In genomic region chr3:21993961-21994360, GRCm38 (mm10) we compare ENCODE assay signal across 19 mouse cellular contexts.
"Had no signal": no experiment of that assay in that cellular context is flagged by ENCODE, and none has a peak within 500 bp of the region (broad histone marks: within the 10 kb centered on the region; RNA-seq: fewer than 3 reads in every experiment).

No protein-coding gene starts in this region.

- ATAC-seq: midbrain, embryonic 15.5 days had no signal

- H3K4me2 ChIP-seq: liver, embryonic 11.5 days; lung, embryonic 15.5 days; midbrain, embryonic 12.5 days; midbrain, embryonic 15.5 days; neural tube, embryonic 13.5 days had no signal

- H3K36me3 ChIP-seq: lung, embryonic 15.5 days; midbrain, embryonic 12.5 days; midbrain, embryonic 15.5 days; neural tube, embryonic 13.5 days had no signal

- H3K27me3 ChIP-seq: lung, embryonic 15.5 days; megakaryocyte, embryonic 14.5 days; midbrain, embryonic 12.5 days; midbrain, embryonic 15.5 days; neural tube, embryonic 13.5 days had no signal

- H3K9ac ChIP-seq: liver, embryonic 14.5 days; lung, embryonic 15.5 days; midbrain, embryonic 12.5 days; midbrain, embryonic 15.5 days; neural tube, embryonic 13.5 days had no signal

- H3K9me3 ChIP-seq: lung, embryonic 15.5 days; midbrain, embryonic 12.5 days; midbrain, embryonic 15.5 days; neural tube, embryonic 13.5 days had no signal

- H3K4me1 ChIP-seq: lung, embryonic 15.5 days; midbrain, embryonic 12.5 days; midbrain, embryonic 15.5 days; neural tube, embryonic 13.5 days had no signal

- H3K27ac ChIP-seq: kidney, postnatal 0 days; left cerebral cortex, adult 2 months; liver, embryonic 14.5 days; lung, embryonic 15.5 days; midbrain, embryonic 12.5 days; midbrain, embryonic 15.5 days; neural tube, embryonic 13.5 days had no signal

- H3K4me3 ChIP-seq: left cerebral cortex, adult 2 months; lung, embryonic 15.5 days; megakaryocyte, embryonic 14.5 days; midbrain, embryonic 12.5 days; midbrain, embryonic 15.5 days; neural tube, embryonic 13.5 days had no signal

- DNase-seq: kidney, adult 18-20 months; kidney, postnatal 36 days; layer of hippocampus, postnatal 36 days; lung, adult 18-20 months; lung, postnatal 10 days; lung, postnatal 36 days; retina, postnatal 1 day; right cerebral cortex, postnatal 25 days; thymus, adult 18-20 months; thymus, postnatal 36 days had no signal
